Mouse (Mus musculus): ENCODE results near the gene Ndufaf8.

GRCm38 (mm10) chr11:120103431-120103997 is 4.8 kb downstream of the Ndufaf8 start:
- TF ChIP-seq CTCF (IDR thresholded peaks at IDR 0.05; ENCODE audit: low read depth, low read length) (no peak), GATA1 (IDR thresholded peaks at IDR 0.05; ENCODE audit: borderline replicate concordance, low read length) (no peak)
